Mouse (Mus musculus): Measurements from ENCODE around the gene Tmem184b.

Gene Tmem184b

DNA sequence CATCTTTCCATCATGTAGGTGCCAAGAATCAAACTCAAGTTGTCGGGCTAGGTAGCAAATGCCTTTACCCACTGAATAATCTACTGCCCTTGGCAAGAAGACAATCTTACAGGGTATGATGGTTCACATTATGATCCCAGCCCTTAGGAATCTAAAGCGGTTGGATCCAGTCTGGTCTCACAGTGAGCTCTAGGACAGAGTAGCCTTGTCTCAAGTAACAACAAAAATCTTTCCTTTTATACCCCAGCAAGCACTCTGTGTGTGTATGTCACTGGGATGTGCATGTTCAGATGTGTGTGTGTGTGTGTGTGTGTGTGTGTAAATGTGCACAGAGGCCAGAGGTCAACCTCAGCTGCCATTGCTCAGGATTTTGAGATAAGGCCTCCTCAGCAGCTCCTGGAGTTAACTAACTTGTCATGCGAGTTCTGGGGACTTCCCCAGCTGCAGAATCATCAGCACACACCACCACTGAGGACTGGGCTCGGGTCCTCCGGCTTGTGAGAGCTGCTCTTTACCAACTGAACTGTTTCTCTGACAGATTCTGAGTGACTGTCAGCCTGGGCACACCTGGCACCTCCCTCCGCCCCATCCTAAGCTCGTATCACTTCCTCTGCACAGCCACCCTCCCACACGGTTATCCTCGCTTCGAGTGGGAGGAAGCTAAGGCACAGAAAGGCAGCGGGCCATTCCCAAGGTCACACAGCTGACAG lies 80.9 kb downstream of the Tmem184b start:
- in situ Hi-C loops (cut with MboI, MseI), result no loop called here

DNA sequence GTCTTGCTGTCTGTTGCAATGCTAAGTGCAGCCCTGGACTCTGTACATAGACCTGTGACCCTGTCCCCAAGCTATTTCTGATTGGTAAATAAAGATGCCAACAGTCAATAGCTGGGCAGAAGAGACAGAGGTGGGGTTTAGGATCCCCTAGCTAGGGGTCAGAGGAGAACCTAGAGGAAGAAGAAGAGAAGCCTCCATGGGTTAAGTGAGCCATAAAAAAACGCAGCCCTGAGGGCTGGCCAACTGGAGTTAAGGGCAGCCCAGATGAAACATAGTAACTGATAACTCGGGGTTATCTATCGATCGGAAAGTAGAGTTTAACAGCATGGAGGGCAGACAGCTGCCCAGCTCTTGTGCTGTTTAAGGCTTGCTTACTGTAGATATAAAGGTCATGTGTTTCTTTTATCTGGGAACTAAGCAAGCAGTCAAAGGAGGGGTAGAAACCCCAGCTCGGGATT lies 81.6 kb downstream of the Tmem184b start:
- in situ Hi-C loops (cut with MboI, MseI), result no loop called here

DNA sequence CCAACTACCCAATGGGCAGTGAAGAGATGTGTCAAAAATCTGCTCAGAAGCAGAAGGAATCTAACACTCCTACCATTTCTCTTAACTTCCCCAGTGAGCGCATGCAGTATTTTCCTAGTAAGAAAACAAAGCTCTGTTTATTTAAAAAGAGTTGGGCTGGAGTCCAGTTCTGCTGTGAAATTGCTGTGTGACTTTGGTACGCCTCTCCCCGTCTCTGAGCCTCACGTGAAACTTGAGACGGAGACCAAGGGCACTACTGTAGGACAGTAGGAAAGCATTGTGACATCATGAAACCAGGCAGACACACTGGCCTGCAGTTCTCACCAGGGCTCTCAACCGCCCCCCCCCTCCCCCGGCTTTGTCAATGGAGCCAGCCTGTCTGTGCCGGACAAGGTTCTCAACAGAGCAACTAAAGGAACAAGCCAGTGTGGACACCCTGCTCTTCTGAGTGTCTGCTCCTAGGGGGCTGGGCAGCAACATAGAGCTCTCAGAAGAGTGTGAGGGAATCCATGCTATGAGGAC lies 89.5 kb downstream of the Tmem184b start:
- in situ Hi-C loops (cut with MboI, MseI), result no loop called here

All from T-helper 17 cell (primary cell).